Mouse (Mus musculus): ENCODE results near the gene Epor. TPM values are rescaled to one million over a fixed set of nuclear protein-coding genes. Genes with fewer than 3 reads are reported as not detected.

Gene Epor
- polyA plus RNA-seq, 1 experiment from 2014 or later = 5.3 TPM

GRCm38 (mm10) chr9:21983911-21984310 lies 20.6 kb upstream of the Epor start:
- H3K27ac ChIP-seq = no peak overlapping the region
- H3K36me3 ChIP-seq (ENCODE audit: inconsistent target) = no peaks in the 10 kb centered on the region
- 69% methylated on average over 3 of the region's 3 CpGs for WGBS (ENCODE audit: missing documents)
- H3K79me2 ChIP-seq (ENCODE audit: inconsistent target) = no peaks in the 10 kb centered on the region
- no peak overlapping the region for H3K4me3 ChIP-seq (ENCODE audit: inconsistent target)

DNA sequence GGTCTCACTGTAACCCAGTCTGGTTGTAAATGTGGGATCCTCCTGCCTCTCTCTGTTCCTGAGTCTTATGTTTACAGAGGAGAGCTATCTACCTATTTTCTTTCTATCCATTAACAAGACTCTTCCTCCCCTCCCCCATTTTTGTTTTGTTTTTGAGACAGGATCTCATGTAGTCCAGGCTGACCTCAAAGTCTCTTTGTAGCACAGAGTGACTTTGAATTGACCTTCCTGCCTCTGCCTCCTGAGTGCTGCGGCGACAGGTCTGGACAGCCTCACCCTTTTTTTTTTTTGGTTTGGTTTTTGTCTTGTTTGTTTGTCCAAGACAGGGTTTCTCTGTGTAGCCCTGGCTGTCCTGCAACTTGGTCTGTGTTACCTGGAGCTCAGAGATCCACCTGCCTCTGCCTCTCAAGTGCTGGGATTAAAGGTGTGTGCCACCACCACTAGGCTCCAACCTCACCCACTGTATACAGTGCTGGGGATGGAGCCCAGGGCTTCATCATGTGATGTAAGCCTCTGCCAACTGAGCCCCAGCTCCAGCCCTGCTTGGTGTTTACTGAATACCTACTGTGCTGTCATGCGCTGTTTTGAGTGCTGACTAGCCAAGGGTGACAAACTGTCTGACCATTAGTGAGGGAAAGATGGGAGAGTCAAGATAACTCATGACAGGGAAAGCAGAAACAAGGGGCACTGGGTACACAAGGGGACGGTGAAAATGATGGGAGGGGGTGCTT lies 15.3 kb upstream of the Epor start:
- no peaks in the 10 kb centered on the region for H3K36me3 ChIP-seq (ENCODE audit: inconsistent target)
- no peaks in the 10 kb centered on the region for H3K79me2 ChIP-seq (ENCODE audit: inconsistent target)
- 85% methylated on average over 4 of the region's 4 CpGs for WGBS (ENCODE audit: missing documents)
- no peak overlapping the region for H3K27ac ChIP-seq
- H3K4me3 ChIP-seq (ENCODE audit: inconsistent target) = no peak overlapping the region

DNA sequence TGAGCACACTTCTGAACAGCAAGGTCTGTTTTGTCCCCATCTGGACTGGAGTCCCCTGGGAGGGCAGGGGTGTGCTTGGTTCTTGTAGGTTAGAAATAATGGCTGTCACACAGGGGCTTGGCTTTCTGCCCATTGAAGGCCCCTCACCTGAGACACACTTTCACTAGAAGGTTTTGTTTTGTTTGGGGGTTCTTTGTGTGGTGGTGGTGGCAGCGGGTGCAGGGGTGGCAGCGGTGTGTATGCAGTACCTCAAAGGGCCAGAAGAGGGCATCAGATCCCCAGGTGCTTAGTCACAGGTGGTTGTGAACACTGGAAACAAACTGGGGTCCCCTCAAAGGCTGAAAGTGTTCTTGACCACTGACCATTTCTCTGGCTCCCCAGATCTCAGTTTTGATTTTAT lies 14.7 kb upstream of the Epor start:
- 52% methylated on average over 2 of the region's 2 CpGs for WGBS (ENCODE audit: missing documents)
- H3K36me3 ChIP-seq (ENCODE audit: inconsistent target) = no peaks in the 10 kb centered on the region
- no peaks in the 10 kb centered on the region for H3K79me2 ChIP-seq (ENCODE audit: inconsistent target)
- no peak overlapping the region for H3K27ac ChIP-seq
- no peak overlapping the region for H3K4me3 ChIP-seq (ENCODE audit: inconsistent target)

- Histone ChIP-seq H3K27ac (no peak overlapping the region), H3K79me2 (ENCODE audit: inconsistent target) (no peaks in the 10 kb centered on the region), H3K4me3 (ENCODE audit: inconsistent target) (no peak overlapping the region), H3K36me3 (ENCODE audit: inconsistent target) (no peaks in the 10 kb centered on the region)
- WGBS (ENCODE audit: missing documents) = 83% methylated on average over 5 of the region's 5 CpGs
These were observed 14.0 kb upstream of the Epor start for GRCm38 (mm10) chr9:21977331-21977730.

DNA sequence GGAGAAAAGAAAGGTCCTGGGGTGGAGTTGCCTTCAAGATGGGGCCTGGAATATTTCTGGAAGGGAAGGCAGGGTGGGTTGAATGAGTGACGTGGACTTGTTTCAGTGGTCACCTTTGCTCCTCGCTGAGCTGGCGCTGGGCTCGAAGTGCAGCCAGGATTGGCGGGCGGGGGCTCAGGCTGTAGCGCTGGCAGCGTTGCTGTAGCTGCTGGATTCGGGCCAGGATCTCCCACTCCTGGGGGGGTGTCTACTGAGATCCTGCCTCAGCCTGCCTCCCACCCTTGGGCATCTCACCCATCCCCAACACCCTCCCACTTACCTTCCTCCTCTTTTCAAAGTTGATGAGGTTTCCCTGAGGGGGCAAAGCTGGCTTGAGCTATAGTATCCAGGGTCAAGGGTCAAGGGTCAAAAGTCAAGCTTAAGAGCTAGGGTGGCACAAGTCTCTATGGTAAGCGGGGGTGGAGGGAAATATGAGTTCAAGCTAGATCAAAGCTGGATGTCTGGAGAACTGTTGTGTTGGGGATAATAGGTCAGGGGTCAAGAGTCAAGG lies 13.4 kb upstream of the Epor start:
- WGBS (ENCODE audit: missing documents) = 85% methylated on average over 10 of the region's 10 CpGs
- Histone ChIP-seq H3K79me2 (ENCODE audit: inconsistent target) (no peaks in the 10 kb centered on the region), H3K27ac (no peak overlapping the region), H3K4me3 (ENCODE audit: inconsistent target) (no peak overlapping the region), H3K36me3 (ENCODE audit: inconsistent target) (no peaks in the 10 kb centered on the region)

DNA sequence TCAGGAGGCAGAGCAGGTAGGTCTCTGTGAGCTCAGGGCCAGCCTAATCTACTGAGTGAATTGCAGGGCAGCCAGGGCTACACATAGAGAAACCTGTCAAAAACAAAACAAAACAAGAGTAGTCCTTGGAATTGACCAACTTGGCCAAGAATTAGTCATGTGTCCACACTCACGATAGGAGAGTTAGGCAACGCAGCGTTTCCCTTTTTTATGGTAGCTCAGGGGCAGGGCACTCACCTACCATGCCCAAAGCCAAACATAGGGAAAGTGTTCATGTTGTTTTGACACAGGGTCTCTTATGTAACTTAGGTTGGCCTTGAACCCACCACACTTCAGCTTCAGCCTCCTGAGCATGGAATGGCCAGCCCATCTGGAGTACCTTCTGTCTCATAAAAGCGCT lies 6.0 kb upstream of the Epor start:
- H3K36me3 ChIP-seq (ENCODE audit: inconsistent target) = no peaks in the 10 kb centered on the region
- WGBS (ENCODE audit: missing documents) = 72% methylated on average over 4 of the region's 4 CpGs
- H3K27ac ChIP-seq = no peak overlapping the region
- H3K4me3 ChIP-seq (ENCODE audit: inconsistent target) = no peak overlapping the region
- H3K79me2 ChIP-seq (ENCODE audit: inconsistent target) = no peaks in the 10 kb centered on the region

- Histone ChIP-seq H3K27ac (no peak overlapping the region), H3K79me2 (ENCODE audit: inconsistent target) (no peaks in the 10 kb centered on the region), H3K4me3 (ENCODE audit: inconsistent target) (no peak overlapping the region), H3K36me3 (ENCODE audit: inconsistent target) (no peaks in the 10 kb centered on the region)
- WGBS (ENCODE audit: missing documents) = 37% methylated on average over 6 of the region's 6 CpGs
These were observed 5.6 kb upstream of the Epor start for GRCm38 (mm10) chr9:21968883-21969282.

DNA sequence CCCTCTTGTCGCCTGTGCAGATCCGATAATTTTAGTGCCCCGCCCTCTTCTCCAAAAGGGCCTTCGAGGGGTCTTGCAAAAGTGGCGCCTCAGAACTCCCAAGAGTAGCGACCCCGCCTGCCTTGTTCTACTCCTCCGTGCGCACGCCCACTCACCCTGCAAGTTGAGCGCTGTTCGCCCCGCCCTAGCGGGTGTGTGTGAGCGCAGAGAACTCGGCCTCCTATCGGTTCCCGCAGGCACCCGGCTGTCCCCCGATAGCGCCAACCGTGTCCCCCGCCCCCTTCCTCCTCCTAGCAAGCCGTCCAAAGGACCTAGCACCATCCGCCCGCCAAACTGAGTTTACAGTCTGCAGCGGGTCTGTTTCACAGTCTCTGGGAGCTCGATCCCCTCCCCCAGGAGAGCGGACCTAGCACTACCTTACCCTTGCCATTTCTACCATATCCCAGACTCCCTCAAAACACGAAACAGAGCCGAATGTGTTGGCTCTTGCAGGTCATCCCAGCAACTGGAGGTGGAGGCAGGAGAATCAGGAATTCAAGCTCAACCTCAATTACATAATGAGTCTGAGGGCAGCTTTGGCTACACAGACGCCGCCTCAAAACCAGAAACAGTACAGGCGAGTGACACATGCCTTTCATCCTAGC lies 768 bp downstream of the Epor start:
- no peaks in the 10 kb centered on the region for H3K36me3 ChIP-seq (ENCODE audit: inconsistent target)
- WGBS (ENCODE audit: missing documents) = 7% methylated on average over 27 of the region's 34 CpGs
- H3K4me3 ChIP-seq (ENCODE audit: inconsistent target) = peak overlapping the region; percentile 18
- H3K27ac ChIP-seq = no peak overlapping the region
- no peaks in the 10 kb centered on the region for H3K79me2 ChIP-seq (ENCODE audit: inconsistent target)

- H3K79me2 ChIP-seq (ENCODE audit: inconsistent target) = no peaks in the 10 kb centered on the region
- H3K27ac ChIP-seq = no peak overlapping the region
- 2% methylated on average over 15 of the region's 15 CpGs for WGBS (ENCODE audit: missing documents)
- H3K4me3 ChIP-seq (ENCODE audit: inconsistent target) = peak overlapping the region; percentile 18
- H3K36me3 ChIP-seq (ENCODE audit: inconsistent target) = no peaks in the 10 kb centered on the region
These were observed 1.3 kb downstream of the Epor start for GRCm38 (mm10) chr9:21962010-21962409.

DNA sequence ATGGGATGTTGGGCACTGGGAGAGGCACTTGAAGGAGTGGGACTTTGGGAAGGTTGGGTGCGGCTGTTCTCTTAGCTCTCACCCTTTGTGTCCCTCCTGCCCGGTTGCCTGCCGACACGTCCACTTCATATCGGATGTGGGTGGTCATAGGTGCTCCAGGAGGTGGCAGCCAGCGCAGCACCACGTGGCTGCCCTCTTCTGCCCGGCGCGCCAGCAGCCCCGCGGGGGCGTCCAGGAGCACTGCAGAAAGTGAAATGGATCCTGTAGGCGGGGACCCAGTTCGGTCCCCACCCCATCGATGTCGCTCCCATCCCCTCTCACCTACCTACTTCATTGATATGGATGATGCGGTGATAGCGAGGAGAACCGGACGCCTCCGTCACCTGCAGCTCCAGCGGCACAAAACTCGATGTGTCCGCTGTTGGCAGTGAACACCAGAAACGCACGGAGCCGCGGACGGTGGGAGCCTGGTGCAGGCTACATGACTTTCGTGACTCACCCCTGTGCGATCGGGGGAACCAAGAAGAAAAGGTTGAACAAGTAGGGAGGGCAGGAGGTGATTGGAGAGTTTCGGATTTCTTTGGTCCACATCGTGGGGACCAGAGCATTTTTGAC lies 1.8 kb downstream of the Epor start:
- H3K4me3 ChIP-seq (ENCODE audit: inconsistent target) = no peak overlapping the region; the same call in 1 of the 2 replicates
- no peak overlapping the region for H3K27ac ChIP-seq
- no peaks in the 10 kb centered on the region for H3K79me2 ChIP-seq (ENCODE audit: inconsistent target)
- 6% methylated on average over 34 of the region's 35 CpGs for WGBS (ENCODE audit: missing documents)
- no peaks in the 10 kb centered on the region for H3K36me3 ChIP-seq (ENCODE audit: inconsistent target)

DNA sequence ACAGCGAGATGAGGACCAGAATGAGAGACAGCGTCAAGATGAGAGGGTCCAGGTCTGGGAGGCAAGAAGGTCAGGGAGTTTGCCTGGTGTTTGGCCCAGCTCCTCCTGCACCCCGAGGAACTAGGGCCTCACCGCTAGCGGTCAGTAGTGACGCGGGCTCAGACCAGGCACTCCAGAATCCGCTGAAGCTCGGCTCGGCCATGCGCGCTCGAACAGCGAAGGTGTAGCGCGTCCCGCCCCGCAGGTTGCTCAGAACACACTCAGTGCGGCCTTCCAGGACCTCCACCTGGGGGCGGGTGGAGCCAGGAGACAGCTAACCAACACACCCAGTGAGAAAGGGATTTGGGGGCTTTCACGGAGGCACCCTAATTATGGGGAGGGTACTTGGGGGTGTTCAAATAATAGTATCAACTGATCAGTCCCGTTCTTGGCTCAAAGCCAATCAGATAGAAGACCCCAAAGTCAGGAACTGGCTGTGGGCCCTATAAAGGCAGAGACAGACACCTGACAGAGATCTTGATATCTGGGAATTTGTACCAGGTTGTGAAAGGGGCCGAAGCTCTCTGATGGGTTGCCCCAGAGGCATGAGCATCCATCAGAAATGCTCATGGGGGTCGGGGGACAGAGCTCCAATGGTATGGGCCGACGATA lies 2.6 kb downstream of the Epor start:
- Histone ChIP-seq H3K27ac (no peak overlapping the region), H3K4me3 (ENCODE audit: inconsistent target) (no peak overlapping the region), H3K79me2 (ENCODE audit: inconsistent target) (no peaks in the 10 kb centered on the region), H3K36me3 (ENCODE audit: inconsistent target) (no peaks in the 10 kb centered on the region)
- WGBS (ENCODE audit: missing documents) = 88% methylated on average over 26 of the region's 26 CpGs

DNA sequence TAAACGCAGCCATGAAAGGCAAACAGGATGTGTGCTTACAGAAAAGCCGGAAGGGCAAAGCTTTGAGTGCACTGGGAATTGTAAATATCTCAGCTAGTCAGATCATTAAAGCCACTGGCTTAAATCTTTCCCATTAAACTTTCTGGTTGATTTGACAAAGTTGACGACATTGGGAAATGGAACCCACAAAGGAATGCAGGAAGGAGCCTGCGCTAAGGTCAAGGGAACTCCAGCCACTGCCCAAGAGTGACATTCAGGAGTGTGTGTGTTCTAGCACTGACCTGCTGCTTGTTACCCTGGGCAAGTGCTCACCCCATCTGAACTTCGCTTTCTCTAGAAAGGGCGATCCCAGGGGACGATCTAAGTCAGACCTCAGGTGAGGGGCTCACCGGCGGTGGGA lies 3.2 kb downstream of the Epor start:
- H3K27ac ChIP-seq = no peak overlapping the region
- H3K36me3 ChIP-seq (ENCODE audit: inconsistent target) = no peaks in the 10 kb centered on the region

GRCm38 (mm10) chr9:21959244-21959643 lies 4.1 kb downstream of the Epor start:
- Histone ChIP-seq H3K79me2 (ENCODE audit: inconsistent target) (no peaks in the 10 kb centered on the region), H3K4me3 (ENCODE audit: inconsistent target) (no peak overlapping the region), H3K36me3 (ENCODE audit: inconsistent target) (no peaks in the 10 kb centered on the region), H3K27ac (no peak overlapping the region)
- WGBS (ENCODE audit: missing documents) = 94% methylated on average over 7 of the region's 7 CpGs

More for the DNA sequence above, 3.2 kb downstream of the Epor start:
- no peak overlapping the region for H3K4me3 ChIP-seq (ENCODE audit: inconsistent target)
- no peaks in the 10 kb centered on the region for H3K79me2 ChIP-seq (ENCODE audit: inconsistent target)
- WGBS (ENCODE audit: missing documents) = 90% methylated on average over 9 of the region's 9 CpGs

GRCm38 (mm10) chr9:21958372-21958771 lies 4.9 kb downstream of the Epor start:
- Histone ChIP-seq H3K4me3 (ENCODE audit: inconsistent target) (no peak overlapping the region), H3K27ac (no peak overlapping the region), H3K79me2 (ENCODE audit: inconsistent target) (no peaks in the 10 kb centered on the region), H3K36me3 (ENCODE audit: inconsistent target) (no peaks in the 10 kb centered on the region)
- WGBS (ENCODE audit: missing documents) = 97% methylated on average over 5 of the region's 5 CpGs
